Mouse (Mus musculus): ENCODE results near the gene Shkbp1.

Shkbp1 gene

DNA sequence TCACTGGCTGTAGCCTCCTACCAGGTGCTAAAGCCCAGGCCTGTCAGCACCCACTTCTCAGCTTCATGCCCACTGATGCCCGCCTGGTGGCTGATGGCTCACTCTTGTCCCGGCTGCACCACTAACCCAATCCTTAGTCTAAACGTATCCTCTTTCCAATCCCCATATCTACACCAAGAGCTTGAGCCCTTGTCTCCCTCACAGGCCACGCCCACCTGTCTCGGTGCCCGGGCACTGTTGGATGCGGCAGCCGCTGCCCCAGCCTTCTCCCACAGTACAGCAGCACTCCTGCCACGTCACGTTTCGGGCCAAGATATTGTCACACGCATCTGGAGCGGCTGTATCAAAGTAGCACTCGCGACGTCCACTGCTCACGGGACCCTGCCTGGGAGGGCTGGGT lies 45.5 kb downstream of the Shkbp1 start:
- DNase-seq (ENCODE audit: low spot score) = no peak

DNA sequence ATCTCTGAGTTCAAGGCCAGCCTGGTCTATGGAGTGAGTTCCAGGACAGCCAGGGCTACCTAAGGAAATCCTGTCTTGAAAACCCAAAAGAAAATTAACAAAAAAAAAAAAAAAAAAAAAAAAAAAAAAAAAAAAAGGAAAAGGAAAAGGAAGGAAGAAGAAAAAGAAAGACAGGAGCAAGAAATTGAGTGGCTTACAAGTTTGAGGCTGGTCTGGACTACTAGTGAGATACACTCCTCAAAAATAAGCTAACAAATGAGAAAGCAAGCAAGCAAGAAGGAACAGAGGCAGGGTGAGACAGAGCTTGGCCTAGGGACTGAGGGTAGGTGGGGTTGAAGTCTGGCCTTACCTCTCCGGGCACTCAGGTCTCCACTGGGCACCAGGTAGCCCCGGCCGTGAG lies 46.0 kb downstream of the Shkbp1 start:
- DNase-seq (ENCODE audit: low spot score) = no peak

DNA sequence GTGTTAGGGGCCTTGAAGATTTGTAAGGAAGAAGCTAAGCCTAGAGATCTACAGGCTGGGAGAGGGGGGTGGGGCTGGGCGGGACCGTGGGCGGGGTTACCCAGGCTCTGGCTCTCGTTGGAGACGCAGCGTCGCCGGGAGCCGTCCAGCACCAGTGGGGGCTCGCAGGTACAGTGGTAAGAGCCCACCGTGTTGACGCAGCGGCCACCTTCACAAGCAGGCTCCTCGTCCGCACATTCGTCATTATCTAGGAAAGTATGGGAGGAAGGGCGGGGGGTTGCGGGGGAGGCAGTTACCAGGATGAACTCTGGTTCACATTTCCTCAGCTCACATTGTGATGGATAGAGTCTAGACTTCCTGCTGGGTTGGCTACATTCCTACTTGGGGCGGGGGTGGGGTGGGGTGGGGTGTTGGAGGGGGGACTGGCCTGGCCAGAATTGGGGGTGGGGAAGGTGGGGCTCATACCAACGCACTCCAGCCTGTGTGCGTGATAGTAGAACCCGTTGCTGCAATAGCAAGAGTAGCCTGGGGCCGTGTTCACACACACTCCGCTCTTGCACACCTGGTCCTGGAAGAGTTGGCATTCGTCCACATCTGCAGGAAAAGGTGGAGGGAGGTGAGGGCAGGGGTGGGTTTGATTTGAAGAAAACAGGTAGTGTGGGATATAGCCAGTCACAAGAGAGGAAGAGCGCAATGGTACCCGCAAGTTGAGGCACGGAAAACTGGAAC lies 46.8 kb downstream of the Shkbp1 start:
- no peak for DNase-seq (ENCODE audit: low spot score)

DNA sequence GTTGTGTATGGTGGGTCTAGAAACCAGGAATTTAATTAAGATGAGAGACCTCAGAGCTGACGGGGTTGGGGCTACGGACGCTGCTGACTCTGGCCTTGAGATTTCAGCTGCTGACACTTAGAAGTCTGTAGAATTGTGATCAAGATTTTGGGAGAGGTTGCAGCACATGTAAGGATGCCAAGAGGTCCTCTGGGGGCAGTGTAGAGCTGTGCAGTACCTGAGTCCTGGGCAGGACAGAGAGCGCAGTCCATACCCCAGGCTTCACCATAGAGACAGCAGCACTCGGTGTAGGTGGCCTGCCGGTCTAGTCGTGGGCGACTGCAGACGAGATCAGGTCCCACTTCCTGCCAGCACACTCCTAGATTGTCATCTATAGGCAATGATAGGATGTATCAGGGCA lies 48.3 kb downstream of the Shkbp1 start:
- DNase-seq (ENCODE audit: low spot score) = no peak

DNA sequence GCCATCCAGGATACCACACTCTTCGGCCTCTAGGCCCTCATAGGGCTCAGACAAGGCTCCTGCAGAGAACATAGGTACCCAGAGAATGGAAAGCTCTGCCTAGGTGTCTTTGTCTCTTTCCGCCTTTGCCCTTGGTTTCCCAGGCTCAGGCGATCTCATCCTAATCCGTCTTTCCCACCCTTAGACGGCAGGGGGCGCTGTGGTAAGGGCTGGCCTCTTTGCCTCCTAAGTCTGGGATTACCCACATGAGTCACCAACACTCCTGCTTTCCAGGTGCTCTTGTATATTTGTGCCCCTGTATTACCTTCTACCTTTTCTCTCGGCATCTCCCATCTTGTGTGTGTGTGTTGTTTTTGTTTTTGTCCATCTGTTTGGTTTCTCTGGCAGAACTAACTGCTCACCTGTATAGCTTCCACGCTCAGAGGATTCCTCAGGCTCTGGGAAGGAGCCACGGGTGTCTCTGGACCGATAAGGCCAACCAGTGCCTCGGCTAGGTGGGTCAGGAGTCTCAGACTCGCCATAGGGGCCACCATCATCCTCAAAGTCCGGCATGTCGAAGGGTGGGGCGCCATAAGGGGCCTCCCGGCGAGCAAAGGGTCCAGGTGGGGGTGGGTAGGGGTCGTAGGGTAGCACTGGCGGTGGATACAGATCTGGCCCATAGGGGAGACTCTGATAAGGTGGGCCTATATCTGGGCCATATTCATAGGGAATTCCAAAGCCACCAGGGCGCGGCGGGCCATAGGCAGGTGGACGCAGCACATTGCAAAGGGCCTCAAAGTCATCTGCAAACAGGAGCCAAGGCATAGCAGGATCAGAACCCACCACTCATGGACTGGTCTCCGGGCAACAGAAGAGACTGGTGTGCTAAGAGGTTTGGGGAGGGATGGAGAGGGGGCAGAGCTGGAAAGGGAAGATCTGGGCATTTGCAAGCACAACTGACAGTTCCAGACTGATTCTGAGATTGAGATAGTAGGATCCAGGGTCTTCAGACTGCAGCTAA lies 49.4 kb downstream of the Shkbp1 start:
- DNase-seq (ENCODE audit: low spot score) = no peak

DNA sequence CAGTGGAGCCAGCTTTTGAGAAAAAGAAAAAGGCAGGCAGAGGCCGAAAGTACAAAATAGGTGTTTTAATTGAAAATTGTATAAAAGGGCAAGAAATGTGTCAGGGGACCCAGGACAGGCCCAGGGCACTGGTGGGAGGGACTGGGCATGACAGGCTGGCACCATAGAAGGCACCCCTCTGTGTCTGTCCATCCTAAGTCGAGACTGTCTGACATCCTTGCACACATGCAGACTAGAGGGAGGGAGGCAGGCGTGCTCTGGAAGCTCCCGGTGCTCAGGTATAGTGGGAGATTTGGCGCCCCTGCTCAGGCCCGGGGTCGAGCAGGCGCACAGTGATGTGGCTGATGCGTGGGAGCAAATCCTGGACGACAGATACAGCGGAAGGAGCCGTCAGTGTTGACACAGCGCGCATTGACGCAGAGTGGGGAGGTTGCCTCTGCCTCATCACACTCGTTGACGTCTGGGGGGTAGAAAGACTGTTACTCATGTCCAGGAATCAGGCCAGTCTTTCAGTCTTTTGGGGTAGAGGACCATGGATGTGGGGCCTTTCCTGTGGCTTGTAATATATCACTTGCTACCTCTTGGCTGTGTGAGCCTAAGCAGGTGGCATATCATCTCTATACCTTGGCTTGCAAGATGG lies 50.6 kb downstream of the Shkbp1 start:
- no peak for DNase-seq (ENCODE audit: low spot score)

DNA sequence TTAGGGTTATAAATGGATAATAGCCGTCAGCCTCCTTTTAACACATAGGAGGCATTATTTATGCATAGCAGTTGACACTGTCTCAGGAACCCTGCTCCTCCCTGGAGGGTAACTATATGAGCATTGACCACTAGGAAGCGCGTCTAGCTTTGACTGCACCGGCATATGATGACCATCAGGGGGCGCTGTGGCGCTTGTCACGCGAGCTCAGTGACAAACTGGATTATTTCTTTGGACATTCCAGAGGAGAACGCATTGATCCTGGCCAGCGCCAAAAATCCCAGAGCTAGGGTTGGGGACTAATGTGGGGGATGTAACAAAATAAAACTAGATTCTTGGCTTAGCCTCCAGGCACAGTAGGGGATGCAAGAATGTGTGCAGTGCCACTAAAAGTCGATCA lies 53.6 kb downstream of the Shkbp1 start:
- DNase-seq (ENCODE audit: low spot score) = no peak

DNA sequence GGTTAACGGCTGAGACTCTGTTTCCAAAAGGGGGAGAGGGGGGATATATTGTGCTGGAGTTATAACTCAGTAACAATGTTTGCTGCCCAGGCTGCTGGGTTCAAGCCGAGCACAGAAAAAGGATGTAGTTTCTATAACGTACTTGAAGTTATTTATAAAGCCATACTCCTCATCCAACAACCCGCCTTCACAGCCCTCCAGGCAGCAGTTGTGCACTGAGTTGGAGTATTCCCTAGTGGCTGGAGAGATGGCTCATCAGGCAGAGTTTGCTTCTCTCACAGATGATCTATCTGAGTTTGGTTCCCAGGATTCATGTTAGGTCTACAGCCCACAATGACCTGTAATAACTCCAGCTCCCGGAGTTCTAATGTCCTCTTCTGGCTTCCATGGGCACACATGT lies 55.0 kb downstream of the Shkbp1 start:
- no peak for DNase-seq (ENCODE audit: low spot score)

DNA sequence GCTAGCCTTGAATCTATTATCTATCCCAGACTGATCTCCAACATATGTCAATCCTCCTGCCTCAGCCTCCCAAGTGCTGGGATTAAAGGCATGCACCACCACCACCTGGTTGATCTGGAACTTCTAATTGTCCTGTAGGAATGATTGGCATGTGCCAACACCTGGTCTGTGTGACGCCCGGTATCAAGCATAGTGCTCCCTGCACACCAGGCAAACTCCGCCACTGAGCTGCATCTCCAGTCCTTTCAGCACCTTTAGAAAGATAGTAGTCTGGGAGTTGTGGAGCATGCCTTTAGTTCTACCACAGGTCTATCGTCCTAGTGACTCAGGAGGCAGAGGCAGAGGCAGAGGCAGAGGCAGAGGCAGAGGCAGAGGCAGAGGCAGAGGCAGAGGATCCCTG lies 55.5 kb downstream of the Shkbp1 start:
- DNase-seq (ENCODE audit: low spot score) = no peak

DNA sequence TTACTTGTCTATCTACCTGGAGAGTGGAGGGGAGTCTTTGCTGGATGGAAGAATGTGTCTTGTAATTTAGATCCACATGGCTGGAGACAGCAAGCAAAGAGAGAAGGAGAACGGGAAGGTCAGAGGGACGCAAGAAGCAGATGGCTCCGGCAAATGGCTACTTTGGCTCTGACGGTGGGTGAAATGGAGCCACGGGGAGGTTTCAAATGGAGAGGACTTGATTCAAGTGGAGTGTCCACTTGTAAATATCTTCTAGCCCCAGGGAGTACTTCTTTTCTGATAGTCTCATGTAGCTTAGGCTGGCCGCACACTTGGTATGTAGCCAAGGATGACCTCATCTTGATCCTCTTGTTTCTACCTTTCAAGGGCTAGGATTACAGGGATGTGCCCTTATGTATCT lies 57.0 kb downstream of the Shkbp1 start:
- DNase-seq (ENCODE audit: low spot score) = no peak

DNA sequence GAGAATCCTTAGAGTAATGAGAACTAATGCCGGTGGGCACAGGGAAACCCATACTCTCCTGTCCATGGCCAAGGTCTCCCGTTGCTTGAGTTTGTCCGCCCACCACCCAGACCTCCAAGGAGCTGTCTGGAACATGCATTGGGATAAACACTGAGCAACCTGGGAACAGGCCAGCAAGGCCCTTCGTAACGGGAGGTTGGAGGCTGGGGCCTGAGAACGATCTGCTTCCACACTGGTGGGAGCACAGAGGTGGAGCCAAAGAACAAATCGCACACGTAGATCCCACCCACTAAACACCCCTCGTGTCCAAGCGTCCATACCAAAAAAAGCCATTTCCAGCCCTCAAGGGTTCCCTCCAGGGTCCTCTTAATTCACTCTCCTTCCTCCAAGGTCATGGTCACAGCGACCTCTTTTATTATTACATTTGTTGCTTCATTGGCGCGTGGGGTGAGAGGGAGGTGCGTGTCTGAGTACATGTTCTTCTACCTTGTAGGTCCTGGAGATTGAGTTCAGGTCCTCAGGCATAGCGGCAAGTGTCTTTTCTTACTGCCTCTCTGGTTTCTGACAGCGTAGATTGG lies 57.7 kb downstream of the Shkbp1 start:
- DNase-seq (ENCODE audit: low spot score) = no peak

DNA sequence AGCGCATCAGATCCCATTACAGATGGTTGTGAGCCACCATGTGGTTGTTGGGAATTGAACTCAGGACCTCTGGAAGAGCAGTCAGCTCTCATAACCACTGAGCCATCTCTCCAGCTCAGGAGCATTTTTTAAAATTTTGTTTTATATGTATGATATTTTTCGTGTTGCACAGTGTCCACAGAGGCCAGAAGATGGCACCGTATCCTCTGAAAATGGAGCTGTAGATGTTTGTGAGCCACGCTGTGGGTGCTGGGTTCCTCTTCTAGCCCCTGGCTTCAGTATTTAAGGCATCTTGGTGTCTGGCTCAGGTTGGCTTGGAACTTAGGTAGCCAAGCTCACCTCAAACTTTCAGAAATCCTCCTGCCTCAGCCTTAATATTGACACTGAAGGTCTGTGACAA lies 59.3 kb downstream of the Shkbp1 start:
- DNase-seq (ENCODE audit: low spot score) = no peak

DNA sequence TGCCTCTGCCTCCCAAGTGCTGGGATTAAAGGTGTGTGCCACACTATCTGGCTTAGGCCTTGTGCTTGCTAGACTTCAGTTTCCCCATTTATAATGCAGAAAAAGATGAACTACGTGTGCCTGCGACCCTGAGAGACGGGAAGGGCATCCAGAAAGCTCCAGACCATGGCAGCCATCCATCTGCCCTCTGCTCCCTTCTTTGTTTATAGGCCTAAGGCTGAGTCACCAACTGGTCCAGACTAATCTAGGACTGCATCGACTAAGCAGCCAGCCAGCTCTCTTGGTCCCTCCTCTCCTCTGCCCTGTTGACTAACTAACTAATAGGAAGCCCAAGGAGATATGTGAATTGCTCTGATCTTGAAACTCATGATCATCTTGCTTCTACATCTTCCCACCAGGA lies 59.9 kb downstream of the Shkbp1 start:
- DNase-seq (ENCODE audit: low spot score) = no peak
